Mouse (Mus musculus): ENCODE data around the gene Muc1. TPM values are rescaled to one million over a fixed set of nuclear protein-coding genes. Genes with fewer than 3 reads are reported as not detected.
A peak's percentile ranks its signal among the peaks of the same experiment; 100 is the strongest.
"Not testable (repeated sequence)": the region's sequence is repeated elsewhere in the genome, so short reads cannot be mapped to it uniquely, and the experiment has no call there.

The Muc1 gene
- polyA plus RNA-seq, 1 experiment: 53.8 TPM

DNA sequence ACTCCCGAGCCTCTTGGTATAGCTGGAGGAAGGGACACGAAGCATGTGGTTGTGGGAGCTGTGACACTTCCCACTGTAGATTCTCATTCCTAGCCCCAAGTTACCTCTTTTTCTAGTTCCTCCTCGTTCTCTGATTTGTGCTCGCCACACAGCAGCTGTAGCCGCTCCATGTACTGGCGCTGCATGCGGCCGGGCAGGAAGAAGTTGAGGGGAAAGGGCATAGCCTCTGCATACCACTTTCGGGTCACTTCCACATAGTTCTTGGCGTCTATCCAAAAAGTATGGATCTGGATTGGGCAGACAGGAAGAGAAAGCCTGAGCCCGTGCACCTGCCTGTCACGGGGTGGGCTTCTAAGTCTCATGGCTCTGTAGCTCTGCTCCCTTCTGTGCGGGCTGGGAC, 18.7 kb upstream of the Muc1 start:
- 51% methylated on average over 13 of the region's 13 CpGs for WGBS
- peak; percentile 54 for DNase-seq
- Histone ChIP-seq H3K36me3 (ENCODE audit: control insufficient read depth, insufficient read depth, low read length) (no peaks in the 10 kb centered on the region; the same call in 1 of the 2 replicates), H3K4me3 (ENCODE audit: insufficient read depth, low read depth, low read length) (no peak overlapping the region), H3K27me3 (replicated peaks; ENCODE audit: control insufficient read depth, insufficient read depth, low read length) (no peaks in the 10 kb centered on the region), H3K27ac (ENCODE audit: insufficient read depth, low read depth, low read length) (0 out of 2 replicates have a peak overlapping the region, but pooled peaks have one; percentile 11), H3K4me1 (ENCODE audit: control insufficient read depth, insufficient read depth, low read length) (no peaks in the 10 kb centered on the region; the same call in 1 of the 2 replicates)
- TF ChIP-seq CTCF (conservative IDR thresholded peaks at IDR 0.05; ENCODE audit: insufficient read depth, insufficient read length, low read depth, low read length) (no peak), POLR2A (IDR thresholded peaks at IDR 0.05; ENCODE audit: low read depth, low read length) (no peak)

DNA sequence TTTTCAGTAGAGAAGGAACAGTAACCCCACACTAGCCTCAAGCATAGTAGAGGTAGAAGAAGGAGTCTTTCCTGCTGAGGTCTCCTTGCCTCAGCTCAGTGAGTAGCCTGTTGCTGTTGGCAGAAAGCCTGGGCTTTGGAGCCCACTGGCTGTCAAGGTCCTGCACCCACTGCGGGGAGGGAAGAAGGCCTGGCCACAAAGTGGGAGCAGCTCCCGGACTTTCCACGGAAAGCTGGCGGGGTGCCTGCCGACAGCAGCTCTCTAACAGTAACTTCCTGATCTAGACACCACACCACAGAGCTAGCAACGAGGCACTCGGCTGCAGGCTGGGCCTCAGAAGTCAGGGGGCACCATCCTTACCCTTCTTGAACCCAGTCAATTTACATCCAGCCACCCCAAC, 18.1 kb upstream of the Muc1 start:
- WGBS: 41% methylated on average over 7 of the region's 7 CpGs
- Histone ChIP-seq H3K4me1 (ENCODE audit: control insufficient read depth, insufficient read depth, low read length) (no peaks in the 10 kb centered on the region; the same call in 1 of the 2 replicates), H3K27ac (ENCODE audit: insufficient read depth, low read depth, low read length) (0 out of 2 replicates have a peak overlapping the region, but pooled peaks have one; percentile 11), H3K36me3 (ENCODE audit: control insufficient read depth, insufficient read depth, low read length) (no peaks in the 10 kb centered on the region; the same call in 1 of the 2 replicates), H3K4me3 (ENCODE audit: insufficient read depth, low read depth, low read length) (no peak overlapping the region), H3K27me3 (replicated peaks; ENCODE audit: control insufficient read depth, insufficient read depth, low read length) (no peaks in the 10 kb centered on the region)
- peak; percentile 64 for DNase-seq
- TF ChIP-seq CTCF (conservative IDR thresholded peaks at IDR 0.05; ENCODE audit: insufficient read depth, insufficient read length, low read depth, low read length) (no peak), POLR2A (IDR thresholded peaks at IDR 0.05; ENCODE audit: low read depth, low read length) (no peak)

DNA sequence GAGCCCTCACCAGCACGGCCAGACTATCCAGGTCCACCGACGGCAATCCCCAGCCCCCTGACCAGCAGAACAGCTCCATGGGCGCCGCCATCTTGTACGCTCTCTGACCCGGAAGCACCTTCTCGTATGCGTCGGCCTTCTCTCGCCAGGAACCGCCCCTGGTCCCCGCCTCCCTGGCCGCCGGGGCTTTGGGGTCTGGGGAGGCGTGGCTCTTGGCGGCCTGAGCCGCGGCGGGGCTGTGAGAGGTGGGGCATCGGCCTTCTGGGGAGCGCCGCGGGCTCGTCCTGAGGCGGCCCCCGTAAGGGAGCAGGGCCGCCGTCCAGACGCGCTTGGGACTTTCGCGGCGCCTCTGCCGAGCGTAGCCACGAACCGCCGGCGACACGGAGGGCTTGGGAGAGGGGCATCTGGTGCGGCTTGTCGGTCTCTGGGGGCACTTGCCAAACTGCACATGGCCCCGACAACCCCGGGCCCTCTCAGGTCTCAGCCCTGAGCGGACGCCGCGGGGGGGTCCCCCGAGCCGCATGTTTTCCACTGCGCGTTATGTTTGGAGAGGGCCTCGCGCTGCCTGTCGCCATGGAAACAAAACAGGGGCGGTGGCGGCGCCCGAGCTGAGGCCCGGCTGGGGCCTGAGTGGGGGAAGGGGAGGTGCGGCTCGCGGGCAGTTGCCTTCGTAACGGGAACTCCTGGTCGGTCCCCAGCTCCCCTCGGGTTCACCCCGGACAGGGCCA, 14.9 kb upstream of the Muc1 start:
- under 1% methylated on average over 69 of the region's 69 CpGs for WGBS
- Histone ChIP-seq H3K4me1 (ENCODE audit: control insufficient read depth, insufficient read depth, low read length) (no peaks in the 10 kb centered on the region; the same call in 1 of the 2 replicates), H3K27me3 (replicated peaks; ENCODE audit: control insufficient read depth, insufficient read depth, low read length) (no peaks in the 10 kb centered on the region), H3K36me3 (ENCODE audit: control insufficient read depth, insufficient read depth, low read length) (no peaks in the 10 kb centered on the region), H3K4me3 (ENCODE audit: insufficient read depth, low read depth, low read length) (peak overlapping the region; percentile 91), H3K27ac (ENCODE audit: insufficient read depth, low read depth, low read length) (peak overlapping the region; percentile 65)
- TF ChIP-seq CTCF (conservative IDR thresholded peaks at IDR 0.05; ENCODE audit: insufficient read depth, insufficient read length, low read depth, low read length): no peak
- TF ChIP-seq POLR2A (IDR thresholded peaks at IDR 0.05; ENCODE audit: low read depth, low read length): peak; percentile 48
- peak; percentile 95 for DNase-seq

DNA sequence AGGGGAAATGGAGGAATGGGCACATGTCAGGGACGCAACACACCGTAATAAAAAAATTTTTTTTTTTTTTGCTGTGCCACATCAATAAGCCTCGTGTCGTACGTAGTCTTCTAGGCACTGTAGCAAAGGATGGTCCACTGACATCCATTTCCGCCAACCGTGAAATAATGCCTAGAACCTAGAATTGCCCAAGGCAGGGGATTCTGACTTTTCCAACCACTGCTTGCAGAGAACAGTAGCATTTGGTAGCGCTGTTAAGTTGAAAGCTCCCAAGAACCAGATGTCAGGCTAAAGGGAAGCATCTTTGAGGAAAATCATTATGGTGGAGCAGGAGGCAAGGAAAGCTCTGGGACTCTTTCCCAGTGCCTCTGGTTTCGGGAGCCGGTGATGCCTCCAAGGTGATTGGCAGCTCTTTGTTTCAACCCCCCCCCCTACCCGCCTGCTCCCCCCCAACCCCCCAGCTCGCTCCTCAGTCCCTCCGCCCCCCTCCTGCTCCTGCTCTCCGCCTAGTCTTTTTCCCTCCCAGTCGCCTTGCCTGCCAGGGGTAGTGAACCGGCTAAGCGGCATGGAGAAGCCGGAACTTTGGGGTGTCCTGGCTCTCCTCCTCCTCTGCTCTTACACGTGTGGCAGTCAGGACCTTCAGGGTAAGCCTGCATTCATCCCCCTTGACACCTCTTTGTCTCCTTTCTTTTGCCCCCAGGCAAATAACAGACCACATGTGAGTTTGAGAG, 14.0 kb upstream of the Muc1 start, which contains the start of gene Thbs3:
TSS of gene Thbs3 (plus strand) at position 500 of the 731 bp plus-strand sequence.
- Histone ChIP-seq H3K27me3 (replicated peaks; ENCODE audit: control insufficient read depth, insufficient read depth, low read length) (no peaks in the 10 kb centered on the region), H3K4me1 (ENCODE audit: control insufficient read depth, insufficient read depth, low read length) (no peaks in the 10 kb centered on the region; the same call in 1 of the 2 replicates), H3K4me3 (ENCODE audit: insufficient read depth, low read depth, low read length) (peak within 1 kb of the TSS; percentile 91), H3K36me3 (ENCODE audit: control insufficient read depth, insufficient read depth, low read length) (no peaks in the 10 kb centered on the region), H3K27ac (ENCODE audit: insufficient read depth, low read depth, low read length) (peak within 1 kb of the TSS; percentile 65)
- TF ChIP-seq POLR2A (IDR thresholded peaks at IDR 0.05; ENCODE audit: low read depth, low read length) (no peak), CTCF (conservative IDR thresholded peaks at IDR 0.05; ENCODE audit: insufficient read depth, insufficient read length, low read depth, low read length) (no peak)
- WGBS: 4% methylated on average over 17 of the region's 19 CpGs
- DNase-seq: no peak

DNA sequence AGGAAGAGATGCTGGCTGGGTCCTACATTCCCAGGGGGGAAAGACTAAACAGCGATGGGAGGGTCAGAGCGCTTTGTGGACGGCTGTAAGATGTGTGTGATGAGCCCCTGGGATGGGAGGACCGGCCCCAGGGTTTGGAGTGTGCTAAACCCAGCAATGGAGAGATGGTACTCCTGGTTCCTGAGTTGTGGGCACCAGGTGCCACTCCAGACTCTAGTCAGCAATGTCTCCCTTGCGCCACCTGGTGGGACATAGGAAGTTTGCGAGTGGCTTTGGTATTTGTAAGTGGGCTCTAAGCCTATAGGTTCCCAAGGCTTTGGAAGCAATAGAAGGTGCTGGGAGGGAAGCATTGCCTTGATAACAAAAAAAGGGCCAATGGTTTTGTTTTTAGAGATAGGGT, 13.0 kb upstream of the Muc1 start:
- peak; percentile 88 for DNase-seq
- WGBS: 1% methylated on average over 6 of the region's 6 CpGs

GRCm38 (mm10) chr3:89216407-89216806, 12.4 kb upstream of the Muc1 start:
- not testable (repeated sequence) for H3K4me3 ChIP-seq (ENCODE audit: insufficient read depth, low read depth, low read length); H3K4me1 ChIP-seq (ENCODE audit: control insufficient read depth, insufficient read depth, low read length); H3K27ac ChIP-seq (ENCODE audit: insufficient read depth, low read depth, low read length); DNase-seq; H3K36me3 ChIP-seq (ENCODE audit: control insufficient read depth, insufficient read depth, low read length); H3K27me3 ChIP-seq (replicated peaks; ENCODE audit: control insufficient read depth, insufficient read depth, low read length)
- 71% methylated on average over 7 of the region's 7 CpGs for WGBS

More for the DNA sequence above, 13.0 kb upstream of the Muc1 start:
- Histone ChIP-seq H3K27ac (ENCODE audit: insufficient read depth, low read depth, low read length) (no peak overlapping the region), H3K4me3 (ENCODE audit: insufficient read depth, low read depth, low read length) (no peak overlapping the region), H3K4me1 (ENCODE audit: control insufficient read depth, insufficient read depth, low read length) (no peaks in the 10 kb centered on the region; the same call in 1 of the 2 replicates), H3K27me3 (replicated peaks; ENCODE audit: control insufficient read depth, insufficient read depth, low read length) (no peaks in the 10 kb centered on the region), H3K36me3 (ENCODE audit: control insufficient read depth, insufficient read depth, low read length) (no peaks in the 10 kb centered on the region)
- TF ChIP-seq POLR2A (IDR thresholded peaks at IDR 0.05; ENCODE audit: low read depth, low read length) (no peak), CTCF (conservative IDR thresholded peaks at IDR 0.05; ENCODE audit: insufficient read depth, insufficient read length, low read depth, low read length) (peak; percentile 92)

DNA sequence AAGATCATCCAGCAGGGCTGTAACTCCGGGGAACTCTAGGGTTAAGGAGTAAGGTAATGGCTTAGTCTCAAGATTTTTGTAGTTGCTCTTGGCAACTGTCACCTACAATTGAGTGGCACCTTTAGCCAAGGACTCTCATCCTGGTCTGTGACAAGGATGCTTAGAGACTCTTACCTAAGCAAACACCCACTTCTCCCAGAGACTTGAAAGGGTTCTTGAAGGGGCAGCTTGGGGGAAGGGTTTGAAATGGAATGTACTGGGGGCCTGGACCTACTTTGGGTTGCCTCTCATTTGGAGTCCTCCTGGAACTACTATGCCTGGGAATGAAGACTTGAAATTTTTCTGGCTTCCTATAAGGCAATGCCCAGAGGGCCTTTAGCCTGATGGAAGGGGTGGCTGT, 10.6 kb upstream of the Muc1 start:
- Histone ChIP-seq H3K27me3 (replicated peaks; ENCODE audit: control insufficient read depth, insufficient read depth, low read length) (no peaks in the 10 kb centered on the region), H3K4me3 (ENCODE audit: insufficient read depth, low read depth, low read length) (no peak overlapping the region), H3K36me3 (ENCODE audit: control insufficient read depth, insufficient read depth, low read length) (no peaks in the 10 kb centered on the region), H3K4me1 (ENCODE audit: control insufficient read depth, insufficient read depth, low read length) (no peaks in the 10 kb centered on the region; the same call in 1 of the 2 replicates), H3K27ac (ENCODE audit: insufficient read depth, low read depth, low read length) (no peak overlapping the region)
- DNase-seq: no peak
- no peak for TF ChIP-seq POLR2A (IDR thresholded peaks at IDR 0.05; ENCODE audit: low read depth, low read length)
- no peak for TF ChIP-seq CTCF (conservative IDR thresholded peaks at IDR 0.05; ENCODE audit: insufficient read depth, insufficient read length, low read depth, low read length)
- WGBS: 79% methylated on average over 1 of the region's 1 CpGs
